Mouse (Mus musculus) CD4-positive helper T cell, adult 2 months (primary cell): ENCODE results near the gene Bend6.

ENCODE experiments used
- DNase-seq: peaks from one replicate; pipeline ENCODE4 v3.0.0-alpha.2; 2012; ENCODE audit warnings: low read depth, missing footprints, low spot score

Gene Bend6

DNA sequence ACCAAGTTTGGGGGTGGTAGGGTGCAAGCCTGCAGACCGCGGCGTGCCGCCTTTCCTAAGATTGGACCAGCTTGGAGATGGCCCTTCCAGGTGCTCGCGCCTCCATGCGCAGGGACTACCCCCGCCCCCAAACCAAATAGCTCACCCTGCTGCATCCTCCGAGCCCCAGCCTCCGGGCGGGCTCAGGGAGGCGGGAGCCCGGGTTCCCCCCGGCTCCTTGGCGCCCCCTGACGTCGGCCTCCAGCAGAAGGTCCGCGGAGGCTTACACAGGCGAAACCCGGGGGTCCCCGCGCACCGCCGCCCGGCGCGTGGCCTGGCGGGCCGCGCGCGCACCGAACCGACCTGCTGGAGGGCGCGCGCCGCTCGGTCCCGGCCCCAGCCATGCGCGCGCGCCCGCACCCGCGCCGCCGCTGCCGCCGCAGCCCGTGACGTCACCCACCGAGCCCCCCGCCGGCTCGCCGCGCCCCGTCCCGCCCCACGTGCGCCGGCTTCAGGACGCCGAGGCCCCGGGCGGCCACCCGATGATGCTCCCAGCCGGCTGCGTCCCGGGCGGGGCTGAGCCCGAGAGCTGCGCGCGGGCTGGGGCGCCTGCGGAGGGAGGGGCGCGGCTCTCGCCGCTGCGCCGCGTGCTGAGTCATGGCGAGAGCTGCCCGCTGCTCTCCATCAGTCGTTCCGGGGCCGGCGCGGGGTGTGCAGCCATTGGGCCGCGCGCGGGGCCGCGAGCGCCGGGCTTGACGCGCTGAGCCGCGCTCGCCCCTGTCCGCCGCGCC lies at the start of gene Bend6:
Gene Bend6 (minus strand): TSS at position 396 of the 770 bp plus-strand sequence.
- peak; percentile 15 for DNase-seq

DNA sequence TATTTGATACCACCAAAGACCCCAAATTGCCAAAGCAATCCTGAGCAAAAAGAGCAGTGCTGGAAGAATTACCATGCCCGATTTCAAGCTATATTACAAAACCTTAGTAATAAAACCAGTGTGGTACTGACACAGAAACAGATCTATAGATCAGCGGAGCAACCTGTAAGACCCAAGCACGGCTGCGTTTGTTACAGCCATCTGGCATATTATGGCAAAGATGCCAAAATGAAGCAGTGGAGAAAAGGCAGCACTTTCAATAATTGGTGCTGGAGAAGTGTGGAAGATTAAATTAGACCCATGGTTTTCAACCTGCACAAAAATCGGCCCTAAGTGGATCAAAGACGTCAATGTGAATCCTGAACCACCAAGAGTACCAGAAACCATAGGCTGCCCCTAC lies 48.0 kb upstream of the Bend6 start:
- no peak for DNase-seq

DNA sequence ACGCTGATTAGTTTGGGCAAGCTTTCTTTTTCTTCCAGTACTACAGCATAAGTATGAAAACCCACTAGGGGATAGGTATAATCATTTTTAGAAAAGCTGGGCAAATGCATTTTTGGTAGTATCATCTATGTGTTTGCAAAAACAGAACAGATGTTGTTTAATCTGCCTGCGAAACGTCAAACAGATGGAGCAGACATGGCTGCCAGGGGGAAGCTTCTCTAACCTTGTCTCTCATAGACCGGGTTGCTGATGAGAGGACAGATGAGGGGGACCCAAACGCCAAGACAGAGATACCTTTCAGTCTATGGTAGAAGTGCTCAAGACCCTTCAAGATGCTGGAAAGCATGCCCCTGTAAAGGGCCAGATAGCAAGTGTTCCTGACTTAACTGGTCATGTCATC lies 40.9 kb upstream of the Bend6 start:
- no peak for DNase-seq

DNA sequence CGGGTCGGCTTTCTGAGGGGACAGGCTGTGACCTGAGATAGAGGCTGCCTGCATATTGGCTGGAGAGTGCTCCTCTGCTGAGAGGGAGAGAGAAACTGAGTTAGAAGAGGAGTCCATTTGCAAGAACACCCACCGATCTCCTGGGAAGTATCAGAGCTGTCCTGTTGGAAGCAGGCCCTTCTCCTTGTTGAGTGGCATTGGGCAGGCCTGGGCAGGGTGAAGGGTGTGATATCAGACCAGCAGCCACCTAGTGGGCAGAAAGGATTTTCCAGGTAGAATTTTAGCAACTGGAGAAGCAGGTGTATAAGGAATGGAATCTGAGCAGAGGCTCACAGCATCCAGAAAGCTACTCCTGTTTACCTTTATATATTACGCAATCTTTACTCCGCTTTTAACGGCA lies 40.2 kb upstream of the Bend6 start:
- no peak for DNase-seq

DNA sequence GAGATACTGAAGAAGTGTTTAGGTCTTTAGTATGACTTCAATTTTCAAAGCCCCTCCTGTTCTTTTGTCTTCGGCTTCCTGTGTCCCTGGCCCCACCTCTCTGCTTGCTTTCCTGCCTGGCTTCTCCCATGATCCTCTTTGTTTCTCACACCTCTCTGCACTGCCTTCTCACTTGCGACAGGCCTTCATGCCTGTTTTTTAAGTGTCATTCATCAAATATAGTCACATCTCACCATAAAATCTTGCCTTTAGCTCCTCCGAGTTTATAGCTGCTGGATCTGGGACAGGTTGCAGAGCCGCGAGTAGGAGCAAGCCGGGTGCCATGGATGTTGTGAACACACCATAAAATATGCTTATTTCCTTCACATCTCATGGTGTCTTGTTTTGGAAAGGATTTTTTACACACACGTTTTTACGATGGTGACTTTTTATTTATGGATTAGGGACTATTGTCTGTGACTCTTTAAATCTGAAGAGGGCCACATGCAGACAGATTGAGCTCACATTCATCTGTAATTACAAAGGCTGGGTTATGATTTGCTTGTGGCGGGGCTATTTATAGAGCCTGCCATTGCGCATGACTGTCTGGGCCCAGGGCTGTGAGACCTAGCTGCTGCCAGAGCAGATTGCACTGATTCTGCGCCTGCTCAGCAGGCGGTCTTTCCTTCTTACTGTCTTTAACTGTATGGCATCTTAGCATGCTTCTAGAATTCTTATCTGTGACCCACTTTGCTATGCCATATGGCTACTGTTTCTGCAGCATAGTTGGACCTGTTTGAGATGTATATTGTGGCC lies 39.2 kb upstream of the Bend6 start:
- no peak for DNase-seq

DNA sequence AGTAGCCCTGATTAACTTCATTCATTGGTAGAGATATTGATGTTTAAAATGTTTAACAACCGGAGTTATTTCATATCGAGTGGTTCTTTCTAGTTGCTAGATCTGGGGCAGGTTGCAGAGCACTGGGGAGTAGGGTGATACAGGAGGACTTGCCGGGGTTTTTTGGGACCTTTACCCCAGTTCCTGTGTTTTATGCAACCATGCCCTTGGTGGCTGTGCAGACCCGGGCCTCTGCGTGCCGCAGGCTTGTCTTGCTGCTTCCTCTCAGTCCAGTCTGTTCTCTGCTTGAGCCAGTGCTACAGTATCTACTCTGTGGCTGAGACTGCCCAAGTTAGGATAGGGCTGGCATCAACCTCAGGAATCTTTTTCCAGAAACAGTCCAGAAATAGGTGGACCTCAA lies 38.1 kb upstream of the Bend6 start:
- no peak for DNase-seq

DNA sequence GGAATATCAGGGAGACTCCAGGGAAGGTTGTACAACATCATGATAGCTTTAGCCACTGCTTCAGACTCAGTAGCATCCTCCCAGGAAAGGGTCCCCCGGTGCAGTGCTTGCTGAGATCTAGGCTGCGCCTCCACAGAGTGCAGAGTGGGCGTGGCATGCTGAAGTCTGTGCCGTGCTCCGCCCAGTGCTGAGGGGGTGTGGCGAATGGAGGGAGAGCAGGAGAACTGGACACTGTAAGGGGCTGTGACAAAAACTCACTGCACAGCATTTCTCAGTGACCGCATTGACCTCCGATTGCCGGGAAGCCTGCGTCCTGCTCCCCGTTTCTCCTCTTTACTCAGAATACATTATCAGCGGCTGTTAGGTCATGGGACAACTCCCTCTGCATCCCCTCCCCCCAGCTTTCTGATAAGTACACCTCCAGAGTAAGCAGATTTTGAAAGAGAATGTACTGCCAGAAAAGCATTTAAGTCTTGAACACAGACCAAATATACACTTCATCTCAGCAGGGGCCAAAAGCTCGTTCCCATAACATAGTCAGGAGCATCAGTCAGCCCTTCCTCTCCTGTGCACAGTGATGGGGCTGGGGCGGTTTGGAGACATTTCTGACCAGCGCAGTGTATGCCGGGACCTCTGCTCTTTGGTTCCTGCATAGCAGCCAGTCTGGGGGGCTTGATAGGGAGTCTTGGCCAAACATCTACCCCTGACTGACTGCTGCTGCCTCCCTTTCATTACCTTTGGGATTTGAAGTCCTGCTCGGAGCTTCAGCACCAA lies 37.5 kb upstream of the Bend6 start:
- no peak for DNase-seq

DNA sequence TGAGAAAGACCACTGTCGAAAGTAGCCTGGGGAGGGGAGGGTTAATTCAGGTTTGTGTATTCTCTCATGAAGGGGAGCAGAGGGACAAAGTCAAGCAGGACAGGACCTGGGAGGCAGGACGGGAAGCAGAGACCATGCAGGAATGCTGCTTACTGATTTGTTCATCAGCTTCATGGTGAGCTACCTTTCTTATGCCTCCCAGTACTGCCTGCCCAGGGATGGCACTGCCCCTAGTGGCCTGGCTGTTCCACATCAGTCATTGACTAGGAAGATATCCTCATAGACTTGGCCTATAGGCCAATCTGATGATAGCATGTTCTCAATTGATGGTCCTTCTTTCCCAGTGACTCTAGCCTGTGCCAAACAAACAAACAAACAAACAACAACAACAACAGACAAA lies 36.3 kb upstream of the Bend6 start:
- DNase-seq: no peak

DNA sequence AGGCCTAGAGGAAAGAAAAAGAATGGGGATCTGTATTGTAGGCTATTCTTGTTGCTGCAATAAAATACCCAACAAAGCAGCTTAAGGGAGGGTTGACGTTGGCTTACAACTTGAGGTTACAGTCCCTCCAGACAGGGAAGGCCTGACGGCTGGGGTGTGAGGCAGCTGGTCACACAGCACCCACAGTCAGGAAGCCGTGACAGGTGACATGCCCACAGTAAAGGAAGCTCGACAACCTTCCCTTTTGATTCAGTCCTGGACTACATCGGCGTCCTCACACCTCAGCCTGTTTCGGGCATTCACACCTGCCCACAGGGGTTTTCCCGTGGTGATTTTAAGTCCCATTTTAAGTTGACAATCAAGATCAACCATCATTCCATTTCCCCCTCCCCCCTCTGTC lies 35.0 kb upstream of the Bend6 start:
- no peak for DNase-seq

DNA sequence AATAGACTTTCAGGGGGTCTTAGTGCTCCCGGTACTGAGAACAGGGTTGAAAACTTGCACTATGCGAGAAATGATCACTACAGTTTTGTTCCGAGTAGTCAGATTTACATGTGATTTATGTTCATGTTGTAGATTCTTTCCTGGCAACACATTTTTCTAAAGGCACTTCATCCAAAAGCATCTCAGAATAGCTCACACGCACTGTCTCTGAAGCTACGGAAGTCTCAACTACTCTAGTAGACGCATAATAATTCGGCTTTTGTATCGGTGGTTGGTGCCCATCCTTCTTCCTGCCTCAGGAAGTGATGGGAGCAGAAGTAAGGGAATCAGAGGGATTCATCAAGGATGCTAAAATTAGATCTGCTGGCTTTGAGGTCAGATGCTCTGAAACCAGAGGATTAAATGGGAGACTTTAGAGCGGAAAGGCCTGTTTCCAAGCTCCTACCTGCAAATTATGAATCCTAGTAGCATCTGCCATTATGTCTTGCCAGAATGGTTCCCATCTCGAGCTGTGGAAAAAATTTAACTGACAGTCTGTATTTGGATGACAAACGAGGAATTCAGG lies 32.8 kb upstream of the Bend6 start:
- DNase-seq: no peak

DNA sequence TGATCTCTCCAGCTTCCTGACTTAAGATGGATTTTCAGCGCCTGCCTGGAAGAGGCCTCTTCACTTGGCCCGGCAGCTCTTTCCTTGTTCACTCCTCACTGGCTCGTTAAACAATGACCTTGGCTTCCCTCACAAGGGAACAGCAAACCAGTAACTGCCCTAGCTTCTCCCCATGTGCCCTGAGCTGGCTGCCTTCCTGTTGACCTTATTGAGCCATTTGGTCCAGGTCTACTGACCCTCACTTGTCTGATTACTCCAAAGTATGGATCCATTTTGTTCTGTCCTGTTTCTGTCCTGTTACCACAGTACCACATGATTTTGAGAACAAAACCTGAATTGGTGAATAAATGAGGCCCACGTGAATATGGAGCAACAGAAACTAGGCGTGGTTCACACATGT lies 32.2 kb upstream of the Bend6 start:
- DNase-seq: no peak

DNA sequence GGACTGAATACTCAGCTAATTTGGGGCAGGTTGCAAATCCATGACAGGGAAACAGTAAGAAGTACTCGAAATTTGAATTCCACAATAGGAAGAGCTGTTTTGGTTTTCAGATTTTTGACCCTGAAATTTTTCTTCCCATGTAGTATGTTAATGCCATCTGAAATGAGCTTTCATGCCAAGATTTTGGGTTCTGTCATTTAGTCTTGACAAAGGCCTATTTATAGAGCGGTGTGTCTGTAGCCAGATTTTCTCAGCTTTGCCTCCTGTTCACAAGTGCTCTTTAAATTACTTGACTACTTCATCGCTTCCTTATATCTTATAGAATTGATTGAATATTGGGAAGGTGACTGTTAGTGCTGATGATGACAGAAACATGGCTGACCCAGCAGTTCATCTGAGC lies 28.3 kb upstream of the Bend6 start:
- DNase-seq: no peak

DNA sequence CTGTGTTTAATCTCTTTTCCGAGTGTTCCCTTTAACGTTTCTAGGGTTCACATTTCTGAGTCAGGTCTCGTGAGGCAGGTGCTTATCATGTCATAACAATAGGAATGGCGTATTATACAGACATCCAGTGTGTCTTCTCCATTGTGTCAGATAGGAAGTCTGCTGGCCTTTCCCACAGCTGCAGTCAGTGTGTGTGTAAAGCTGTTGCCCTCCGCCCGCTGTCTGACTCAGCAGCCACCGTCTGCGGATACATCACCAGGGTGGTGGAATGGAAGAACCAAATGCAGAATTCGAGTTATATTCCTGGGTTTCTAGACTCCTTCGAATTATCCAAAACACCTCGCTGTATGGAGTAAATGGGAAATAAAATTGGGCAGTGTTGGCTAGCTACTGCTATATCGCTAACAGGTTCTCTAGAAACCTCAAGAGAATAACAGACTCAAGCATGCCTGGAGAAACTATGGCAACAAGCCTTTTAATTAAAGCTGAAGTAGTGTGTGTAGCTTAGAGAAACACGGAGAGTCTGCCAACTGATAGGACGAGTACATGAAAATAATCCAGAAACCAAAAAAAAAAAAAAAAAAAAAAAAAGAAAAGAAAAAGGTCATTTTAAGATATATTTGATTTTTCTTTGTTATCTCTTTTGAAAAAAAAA lies 25.4 kb upstream of the Bend6 start:
- DNase-seq: no peak

DNA sequence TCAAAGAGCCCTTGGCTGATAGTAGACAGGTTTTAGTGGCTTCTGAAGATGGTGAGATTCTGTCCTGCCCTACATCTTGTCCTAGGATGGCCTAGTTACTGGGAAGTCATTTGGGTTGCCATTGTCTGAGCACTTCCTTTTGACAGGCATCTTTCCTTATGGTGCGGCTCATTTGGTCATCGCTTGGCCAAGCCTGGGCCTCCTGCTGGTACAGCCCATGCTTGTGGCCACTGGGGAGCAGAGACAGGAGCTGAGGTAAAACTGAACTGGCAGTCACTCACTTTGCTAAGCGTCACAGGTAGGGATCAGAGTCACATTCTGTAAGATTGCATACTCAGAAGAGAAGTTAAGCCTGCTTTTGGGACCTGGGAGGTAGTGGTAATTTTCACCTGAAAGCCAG lies 24.6 kb upstream of the Bend6 start:
- no peak for DNase-seq

DNA sequence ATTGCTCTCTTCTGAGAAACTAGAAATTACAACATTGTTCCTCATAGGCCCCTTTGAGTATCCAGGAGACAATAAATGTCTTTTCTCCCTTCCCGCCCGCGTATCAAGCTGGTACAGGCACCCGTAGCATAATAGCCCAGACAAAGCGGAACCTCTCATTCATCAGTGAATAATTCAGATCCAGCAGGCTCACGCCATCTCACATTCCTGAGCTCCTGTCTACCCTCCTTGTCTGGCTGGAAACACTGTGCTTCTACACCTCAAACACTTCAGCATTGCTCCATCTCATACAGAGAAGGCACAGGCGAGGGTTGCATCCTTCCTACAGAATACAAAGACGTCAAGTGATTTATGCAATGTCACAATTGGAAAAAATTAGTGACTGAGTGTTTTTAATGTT lies 24.2 kb upstream of the Bend6 start:
- no peak for DNase-seq

DNA sequence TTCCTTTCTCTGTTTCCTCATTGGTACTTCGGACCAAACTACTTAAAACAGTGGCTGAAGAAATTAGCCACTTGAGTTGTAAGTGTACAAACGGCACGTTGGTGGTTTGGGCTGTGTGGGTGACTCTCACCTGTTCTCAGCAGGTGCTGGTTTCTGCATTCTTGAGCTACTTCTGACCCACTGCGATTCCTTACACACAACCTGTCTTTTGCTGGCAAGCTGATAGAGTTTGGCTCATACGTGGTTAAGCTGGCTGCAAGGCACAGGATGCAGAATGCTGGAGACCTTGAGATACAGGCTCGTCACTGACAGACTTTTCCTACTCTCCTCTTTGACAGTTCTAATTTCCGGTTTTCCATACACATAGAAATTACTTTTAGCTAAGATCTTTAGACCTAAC lies 19.9 kb upstream of the Bend6 start:
- DNase-seq: no peak

DNA sequence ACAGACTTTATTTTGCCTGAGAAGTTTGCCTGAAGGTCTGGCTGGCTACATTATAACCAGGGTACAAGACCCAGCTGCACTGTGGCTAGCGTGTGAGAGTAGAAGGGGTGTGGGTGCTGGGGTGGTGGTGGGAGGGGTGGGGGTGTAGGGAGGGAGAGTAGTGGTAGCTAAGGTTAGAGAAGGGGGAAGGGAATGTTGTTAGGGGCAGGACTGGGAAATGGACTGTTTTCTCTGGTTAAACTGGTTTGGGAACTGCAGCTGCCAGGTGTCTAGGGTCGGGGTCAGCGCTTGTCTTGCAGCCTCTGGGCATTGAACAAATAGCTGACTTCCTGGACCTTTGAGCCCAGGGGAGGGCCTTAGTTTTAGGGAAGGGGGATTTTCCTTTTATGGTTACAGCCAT lies 17.7 kb upstream of the Bend6 start:
- no peak for DNase-seq

DNA sequence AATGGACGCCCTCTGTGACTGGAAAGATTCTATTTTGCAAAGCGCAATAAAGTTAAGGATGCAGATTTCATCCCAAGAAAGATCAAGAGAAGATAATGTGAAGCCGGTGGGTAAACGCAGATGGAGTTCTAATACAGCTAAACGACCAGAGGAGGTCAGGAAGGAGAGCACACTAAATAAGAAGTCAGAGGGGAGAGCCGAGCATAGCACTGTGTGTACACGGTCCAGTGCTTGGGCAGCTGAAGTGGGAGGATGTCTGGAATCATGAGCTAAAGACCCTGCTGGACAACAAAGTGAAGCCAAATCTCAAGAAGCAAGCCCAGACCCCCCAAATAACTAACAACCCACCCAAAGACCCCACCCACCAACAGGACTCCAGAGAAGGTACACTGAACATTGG lies 15.4 kb upstream of the Bend6 start:
- DNase-seq: no peak

DNA sequence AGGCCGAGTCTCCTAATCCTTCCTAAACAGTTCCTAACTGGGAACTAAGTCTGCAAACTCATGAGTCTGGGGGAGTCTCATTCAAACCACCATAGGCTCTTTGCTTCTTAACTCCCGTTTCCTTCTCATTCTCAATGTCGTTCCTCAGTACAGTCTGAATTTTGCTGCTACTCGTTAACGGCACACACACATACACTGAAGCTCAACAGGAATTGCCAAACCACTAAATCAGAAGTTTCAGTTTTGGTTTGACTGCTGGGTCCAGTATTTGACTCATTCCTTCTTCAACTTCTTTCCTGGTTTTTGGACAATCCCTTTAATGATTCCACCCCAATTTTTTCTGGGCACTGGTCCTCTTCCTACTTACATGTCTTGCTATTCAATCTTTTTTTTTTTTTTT lies 8.9 kb upstream of the Bend6 start:
- DNase-seq: no peak

DNA sequence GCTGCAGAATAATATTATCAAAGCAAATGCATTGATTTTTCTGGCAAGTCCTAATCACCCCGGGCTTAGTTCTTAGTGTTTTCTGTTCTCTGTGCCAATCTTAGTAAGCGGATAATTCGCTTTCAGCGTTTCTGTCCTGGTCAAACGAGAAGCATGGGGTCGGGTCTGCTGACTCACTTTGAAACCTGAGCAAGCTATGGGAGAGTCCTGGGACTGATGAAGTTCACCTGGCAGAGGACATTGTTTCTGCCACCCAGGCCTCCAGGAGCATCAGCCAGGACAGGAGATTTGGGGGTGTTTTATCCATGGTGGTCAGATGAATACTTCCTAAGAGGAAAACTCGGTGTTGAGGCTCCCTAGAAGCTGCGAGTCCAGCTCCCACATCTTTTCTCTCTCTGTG lies 4.0 kb upstream of the Bend6 start:
- no peak for DNase-seq

DNA sequence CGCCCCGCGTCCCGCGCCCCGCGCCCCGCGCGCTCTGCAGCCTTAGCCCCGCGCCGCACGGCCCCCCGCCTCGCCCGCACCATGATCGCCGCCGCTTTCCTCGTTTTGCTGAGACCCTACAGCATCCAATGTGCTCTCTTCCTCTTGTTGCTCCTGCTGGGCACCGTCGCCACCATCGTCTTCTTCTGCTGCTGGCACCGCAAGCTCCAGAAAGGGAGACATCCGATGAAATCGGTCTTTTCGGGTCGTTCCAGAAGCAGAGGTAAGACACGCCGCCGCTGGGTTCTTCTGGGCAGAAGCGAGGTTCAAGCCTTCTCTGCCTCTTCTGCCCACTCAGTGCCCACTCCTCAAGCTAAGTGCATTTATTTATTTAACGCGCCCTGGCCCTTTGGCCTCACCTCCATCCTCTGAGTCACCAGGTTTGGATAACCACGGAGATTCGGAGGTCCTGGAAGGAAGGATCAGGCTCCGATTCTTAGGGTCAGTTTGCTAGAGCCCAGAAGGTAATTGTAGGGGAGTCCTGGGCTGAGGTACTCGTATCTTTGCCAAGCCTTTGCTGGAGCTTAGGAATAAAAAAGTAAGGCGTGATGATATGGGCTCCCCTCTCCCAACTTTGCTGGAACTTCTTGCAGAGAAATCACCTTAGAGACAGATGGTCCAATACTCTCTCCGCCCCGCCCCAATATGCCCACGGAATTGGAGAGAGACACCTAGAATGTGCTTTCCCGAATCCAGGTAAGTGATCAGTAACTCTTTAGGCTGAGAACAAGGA lies 761 bp upstream of the Bend6 start, which contains the start of gene Dst:
Gene Dst (plus strand): TSS at position 35 of the 772 bp plus-strand sequence.
- DNase-seq: no peak
